Mouse (Mus musculus) activated CD4-positive, CD25-positive, alpha-beta regulatory T cell, adult 4 months (primary cell): ENCODE measurements around the gene Idnk. TPM values are rescaled to one million over a fixed set of nuclear protein-coding genes. Genes with fewer than 3 reads are reported as not detected.
A peak's percentile ranks its signal among the peaks of the same experiment; 100 is the strongest.

ENCODE experiments used
- ATAC-seq: one replicate; pipeline ENCODE4 v1.8.0; 2017
- polyA plus RNA-seq, 2 experiments: library from polyadenylated mRNA; unstranded; fragments of 100-300 nt; shearing (Covaris generic); gene quantifications; one replicate each; pipeline ENCODE4 v1.2.1; 2017

Gene Idnk
- polyA plus RNA-seq, 2 experiments from 2014 or later: 250 to 265 TPM

GRCm38 (mm10) chr13:58147760-58148159 lies 9.7 kb upstream of the Idnk start:
- no peak for ATAC-seq

GRCm38 (mm10) chr13:58148256-58148831 lies 9.1 kb upstream of the Idnk start:
- peak; percentile 43 for ATAC-seq

- ATAC-seq: peak; percentile 68
Measured at GRCm38 (mm10) chr13:58149033-58149558, 8.4 kb upstream of the Idnk start.

- ATAC-seq: no peak
Measured at GRCm38 (mm10) chr13:58149629-58150028, 7.8 kb upstream of the Idnk start.

GRCm38 (mm10) chr13:58150442-58150841 lies 7.0 kb upstream of the Idnk start:
- ATAC-seq: no peak

- ATAC-seq: no peak
Measured at GRCm38 (mm10) chr13:58156031-58156430, 1.4 kb upstream of the Idnk start.

GRCm38 (mm10) chr13:58157036-58157435 lies 413 bp upstream of the Idnk start:
- ATAC-seq: no peak

GRCm38 (mm10) chr13:58158099-58158912 lies 857 bp downstream of the Idnk start:
- ATAC-seq: peak; percentile 78

GRCm38 (mm10) chr13:58160761-58161160 lies 3.3 kb downstream of the Idnk start:
- ATAC-seq: no peak

- ATAC-seq: no peak
Measured at GRCm38 (mm10) chr13:58163343-58163742, 5.9 kb downstream of the Idnk start.

GRCm38 (mm10) chr13:58168119-58168518 lies 10.7 kb downstream of the Idnk start:
- no peak for ATAC-seq

GRCm38 (mm10) chr13:58176105-58176504 lies 18.7 kb downstream of the Idnk start:
- ATAC-seq: no peak

- ATAC-seq: no peak
Measured at GRCm38 (mm10) chr13:58177511-58178208, 20.2 kb downstream of the Idnk start.

- no peak for ATAC-seq
Measured at GRCm38 (mm10) chr13:58181607-58182551, 24.4 kb downstream of the Idnk start.

- no peak for ATAC-seq
Measured at GRCm38 (mm10) chr13:58184111-58184510, 26.7 kb downstream of the Idnk start.

GRCm38 (mm10) chr13:58186281-58186680 lies 28.8 kb downstream of the Idnk start:
- ATAC-seq: no peak

GRCm38 (mm10) chr13:58187751-58188150 lies 30.3 kb downstream of the Idnk start:
- no peak for ATAC-seq

GRCm38 (mm10) chr13:58188412-58188811 lies 31.0 kb downstream of the Idnk start:
- peak; percentile 77 for ATAC-seq

- no peak for ATAC-seq
Measured at GRCm38 (mm10) chr13:58189473-58189872, 32.0 kb downstream of the Idnk start.

GRCm38 (mm10) chr13:58191516-58191915 lies 34.1 kb downstream of the Idnk start:
- ATAC-seq: no peak

- ATAC-seq: no peak
Measured at GRCm38 (mm10) chr13:58192146-58192545, 34.7 kb downstream of the Idnk start.

GRCm38 (mm10) chr13:58193221-58193620 lies 35.8 kb downstream of the Idnk start:
- no peak for ATAC-seq
